Mouse (Mus musculus): ENCODE measurements around the gene Scfd1. TPM values are rescaled to one million over a fixed set of nuclear protein-coding genes. Genes with fewer than 3 reads are reported as not detected.

The Scfd1 gene
- 64.8 and 67.5 TPM in 2 replicates for polyA plus RNA-seq (2016; fragmentation: Nextera tagmentation; extraction: Ambion mirVana)

DNA sequence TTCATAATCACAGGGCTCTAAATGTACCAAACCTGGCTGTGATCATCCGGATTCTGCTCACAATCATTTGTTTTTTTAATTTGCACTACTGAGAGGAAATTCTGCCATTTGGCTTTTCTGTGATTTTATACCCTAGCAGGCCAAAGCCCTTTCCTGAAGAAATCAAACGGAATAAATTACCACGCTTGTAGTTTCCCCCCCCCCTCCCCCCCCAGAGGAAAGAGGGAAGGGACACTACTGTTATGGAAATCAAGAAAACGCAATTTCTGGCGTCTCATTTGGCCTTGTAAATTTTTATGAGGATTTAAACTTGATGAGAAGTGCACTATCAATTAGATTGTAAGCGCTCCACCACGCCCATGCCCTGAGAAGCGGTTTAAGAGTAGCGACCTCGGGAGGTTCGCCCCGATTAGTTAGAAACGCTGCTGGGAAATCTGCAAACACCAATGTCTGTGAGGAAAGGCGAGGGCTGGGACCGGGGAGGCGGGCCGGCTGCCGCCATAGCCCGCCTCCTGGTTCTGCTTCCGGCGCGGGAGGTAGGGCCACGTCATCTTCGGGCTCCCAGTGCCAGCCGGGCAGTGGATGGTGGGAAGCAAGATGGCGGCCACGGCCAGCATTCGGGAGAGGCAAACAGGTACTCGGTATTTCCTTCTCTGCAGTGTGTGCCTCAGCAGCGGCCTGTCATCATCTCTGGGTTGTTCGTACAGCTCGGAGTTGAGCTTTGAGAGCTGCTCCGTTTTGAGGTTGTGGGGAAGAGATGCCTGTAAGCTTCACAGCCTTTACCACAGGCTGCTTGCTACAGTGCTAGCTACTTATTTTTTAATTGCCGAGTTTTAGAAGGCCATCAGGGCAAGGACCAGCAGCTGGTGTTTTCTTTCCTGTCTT, at the start of gene Scfd1:
TSS of gene Scfd1 (plus strand) at position 508 of the 885 bp plus-strand sequence.
- peak; percentile 100 for ATAC-seq (ENCODE audit: insufficient number of reproducible peaks, low FRiP score)
- Histone ChIP-seq H3K4me3 (peak within 1 kb of the TSS; percentile 87), H3K36me3 (peaks cover 22% of the 10 kb centered on the region)

DNA sequence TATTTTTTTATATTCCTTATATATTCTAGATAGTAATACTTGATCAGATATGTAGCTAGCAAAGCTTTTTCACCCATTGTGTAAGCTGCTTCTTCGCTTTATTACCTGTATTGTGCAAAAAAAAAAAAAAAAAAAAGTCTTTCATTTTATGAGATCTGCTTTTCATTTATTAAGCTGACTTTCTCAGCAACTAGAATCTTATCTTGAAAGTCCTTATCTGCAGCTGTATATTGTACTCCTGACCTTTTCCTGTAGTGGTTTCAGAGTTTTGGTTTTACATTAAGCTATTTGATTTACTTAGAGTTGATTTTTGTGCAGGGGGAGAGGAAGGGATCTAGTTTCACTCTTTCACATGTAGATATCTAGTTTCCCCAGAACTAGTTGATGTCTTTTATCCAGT, 40.3 kb upstream of the Scfd1 start:
- no peaks in the 10 kb centered on the region for H3K9me3 ChIP-seq (replicated peaks)
- no peaks in the 10 kb centered on the region for H3K4me1 ChIP-seq (replicated peaks)
- no peak for ATAC-seq (ENCODE audit: insufficient number of reproducible peaks, low FRiP score)

More for the DNA sequence above, at the start of gene Scfd1:
- Histone ChIP-seq H3K27me3 (replicated peaks) (no peaks in the 10 kb centered on the region), H3K9ac (peak within 1 kb of the TSS; percentile 82), H3K4me1 (replicated peaks) (no peaks in the 10 kb centered on the region), H3K27ac (ENCODE audit: poor library complexity, severe bottlenecking) (peak within 1 kb of the TSS; percentile 85), H3K9me3 (replicated peaks) (no peaks in the 10 kb centered on the region), H3K4me2 (peak within 1 kb of the TSS; percentile 75)
- WGBS = 2% methylated on average over 34 of the region's 34 CpGs

GRCm38 (mm10) chr12:51346121-51346520, 31.2 kb upstream of the Scfd1 start:
- Histone ChIP-seq H3K4me2 (no peak overlapping the region), H3K36me3 (no peaks in the 10 kb centered on the region), H3K9me3 (replicated peaks) (no peaks in the 10 kb centered on the region), H3K4me3 (no peak overlapping the region), H3K9ac (no peak overlapping the region), H3K27me3 (replicated peaks) (no peaks in the 10 kb centered on the region), H3K4me1 (replicated peaks) (peaks cover 2% of the 10 kb centered on the region; the same call in 1 of the 2 replicates), H3K27ac (ENCODE audit: poor library complexity, severe bottlenecking) (no peak overlapping the region)
- WGBS = 62% methylated on average over 4 of the region's 4 CpGs
- ATAC-seq (ENCODE audit: insufficient number of reproducible peaks, low FRiP score) = no peak

More for the DNA sequence above, 40.3 kb upstream of the Scfd1 start:
- Histone ChIP-seq H3K27ac (ENCODE audit: poor library complexity, severe bottlenecking) (no peak overlapping the region), H3K4me3 (no peak overlapping the region), H3K4me2 (no peak overlapping the region), H3K27me3 (replicated peaks) (no peaks in the 10 kb centered on the region), H3K9ac (no peak overlapping the region), H3K36me3 (no peaks in the 10 kb centered on the region)
- WGBS = 83% methylated on average over 1 of the region's 1 CpGs

DNA sequence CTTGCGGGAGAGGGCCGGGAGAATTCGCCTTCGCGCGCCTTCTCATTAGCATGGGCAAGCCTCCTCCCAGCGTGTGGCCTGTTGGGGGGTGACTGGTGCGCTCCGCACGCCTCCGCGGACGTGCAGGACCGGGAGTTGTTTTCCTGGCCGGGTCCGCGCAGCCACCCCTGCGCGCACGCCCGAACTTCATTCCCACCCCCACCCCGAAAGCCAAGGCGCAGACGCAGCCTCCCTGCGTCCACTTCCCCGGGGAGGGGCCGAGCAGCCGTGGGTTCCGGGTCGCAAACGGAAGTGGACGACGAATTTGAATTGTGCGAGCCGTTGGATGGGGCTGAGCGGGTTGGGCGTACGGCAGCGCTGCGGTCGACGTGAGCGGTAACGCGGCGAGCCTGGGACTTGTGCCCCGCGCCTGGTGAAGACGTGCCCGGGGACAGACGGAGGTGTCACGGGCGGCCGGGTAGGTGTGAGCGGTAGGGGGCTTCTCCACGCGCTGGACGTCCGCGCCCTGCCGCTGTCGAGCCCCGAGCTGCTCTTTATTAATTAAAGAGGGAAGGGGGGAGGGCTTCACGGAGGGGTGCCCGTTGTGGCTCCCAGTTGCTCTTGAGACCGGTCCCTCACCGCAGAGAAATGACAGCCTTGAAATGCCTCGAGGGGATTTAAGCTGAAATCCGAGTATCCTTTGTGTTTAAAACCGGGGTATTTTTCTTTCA, 29.2 kb upstream of the Scfd1 start, which contains the start of gene G2e3:
TSS of gene G2e3 (plus strand) at position 74 of the 710 bp plus-strand sequence.
- H3K27ac ChIP-seq (ENCODE audit: poor library complexity, severe bottlenecking) = peak within 1 kb of the TSS; percentile 88
- ATAC-seq (ENCODE audit: insufficient number of reproducible peaks, low FRiP score) = peak; percentile 97
- no peaks in the 10 kb centered on the region for H3K9me3 ChIP-seq (replicated peaks)
- WGBS = under 1% methylated on average over 70 of the region's 70 CpGs
- no peaks in the 10 kb centered on the region for H3K27me3 ChIP-seq (replicated peaks)
- H3K36me3 ChIP-seq = peaks cover 14% of the 10 kb centered on the region
- peak within 1 kb of the TSS; percentile 69 for H3K4me2 ChIP-seq
- H3K4me1 ChIP-seq (replicated peaks) = peaks cover 2% of the 10 kb centered on the region; the same call in 1 of the 2 replicates
- peak within 1 kb of the TSS; percentile 82 for H3K9ac ChIP-seq
- H3K4me3 ChIP-seq = peak within 1 kb of the TSS; percentile 84

GRCm38 (mm10) chr12:51348698-51348998, 28.7 kb upstream of the Scfd1 start:
- Histone ChIP-seq H3K36me3 (peaks cover 18% of the 10 kb centered on the region), H3K4me2 (peak overlapping the region; percentile 69), H3K9me3 (replicated peaks) (no peaks in the 10 kb centered on the region), H3K27me3 (replicated peaks) (no peaks in the 10 kb centered on the region), H3K4me1 (replicated peaks) (peaks cover 2% of the 10 kb centered on the region; the same call in 1 of the 2 replicates), H3K4me3 (peak overlapping the region; percentile 84), H3K9ac (peak overlapping the region; percentile 82), H3K27ac (ENCODE audit: poor library complexity, severe bottlenecking) (peak overlapping the region; percentile 88)
- 1% methylated on average over 10 of the region's 10 CpGs for WGBS
- ATAC-seq (ENCODE audit: insufficient number of reproducible peaks, low FRiP score) = peak; percentile 33; the same call in 1 of the 2 replicates

- 57% methylated on average over 8 of the region's 8 CpGs for WGBS
Observed at GRCm38 (mm10) chr12:51355296-51355695, 22.0 kb upstream of the Scfd1 start.

DNA sequence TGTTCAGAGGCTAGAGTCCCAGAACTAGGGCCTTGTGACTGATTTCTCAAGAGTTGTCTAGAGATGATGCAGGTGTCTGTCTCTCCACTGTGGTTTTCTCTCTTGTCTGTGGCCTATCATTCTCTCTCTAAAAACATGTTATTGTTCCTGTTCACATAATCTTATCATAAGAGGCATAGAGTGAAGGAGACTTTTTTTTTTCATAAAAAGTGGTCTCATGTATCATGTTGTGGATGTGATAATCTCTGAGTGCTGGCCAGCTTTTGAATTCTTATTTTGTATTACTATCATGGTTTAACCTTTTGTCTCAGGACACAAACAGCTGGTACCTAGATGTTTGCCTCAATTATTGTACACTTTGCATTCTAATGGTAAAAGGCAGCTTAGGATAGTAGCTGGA, 16.0 kb upstream of the Scfd1 start:
- H3K27ac ChIP-seq (ENCODE audit: poor library complexity, severe bottlenecking) = no peak overlapping the region
- H3K27me3 ChIP-seq (replicated peaks) = no peaks in the 10 kb centered on the region
- H3K9ac ChIP-seq = no peak overlapping the region
- H3K9me3 ChIP-seq (replicated peaks) = no peaks in the 10 kb centered on the region
- peaks cover 60% of the 10 kb centered on the region for H3K36me3 ChIP-seq
- no peak for ATAC-seq (ENCODE audit: insufficient number of reproducible peaks, low FRiP score)
- no peak overlapping the region for H3K4me2 ChIP-seq
- H3K4me1 ChIP-seq (replicated peaks) = no peaks in the 10 kb centered on the region
- H3K4me3 ChIP-seq = no peak overlapping the region

More at GRCm38 (mm10) chr12:51355296-51355695, 22.0 kb upstream of the Scfd1 start:
- Histone ChIP-seq H3K27ac (ENCODE audit: poor library complexity, severe bottlenecking) (no peak overlapping the region), H3K36me3 (peaks cover 59% of the 10 kb centered on the region), H3K4me3 (no peak overlapping the region), H3K4me2 (no peak overlapping the region), H3K9ac (no peak overlapping the region), H3K27me3 (replicated peaks) (no peaks in the 10 kb centered on the region), H3K9me3 (replicated peaks) (no peaks in the 10 kb centered on the region), H3K4me1 (replicated peaks) (no peaks in the 10 kb centered on the region; the same call in 1 of the 2 replicates)
- ATAC-seq (ENCODE audit: insufficient number of reproducible peaks, low FRiP score) = no peak

GRCm38 (mm10) chr12:51362898-51363297, 14.4 kb upstream of the Scfd1 start:
- ATAC-seq (ENCODE audit: insufficient number of reproducible peaks, low FRiP score) = no peak
- Histone ChIP-seq H3K27me3 (replicated peaks) (no peaks in the 10 kb centered on the region), H3K36me3 (peaks cover 61% of the 10 kb centered on the region)

DNA sequence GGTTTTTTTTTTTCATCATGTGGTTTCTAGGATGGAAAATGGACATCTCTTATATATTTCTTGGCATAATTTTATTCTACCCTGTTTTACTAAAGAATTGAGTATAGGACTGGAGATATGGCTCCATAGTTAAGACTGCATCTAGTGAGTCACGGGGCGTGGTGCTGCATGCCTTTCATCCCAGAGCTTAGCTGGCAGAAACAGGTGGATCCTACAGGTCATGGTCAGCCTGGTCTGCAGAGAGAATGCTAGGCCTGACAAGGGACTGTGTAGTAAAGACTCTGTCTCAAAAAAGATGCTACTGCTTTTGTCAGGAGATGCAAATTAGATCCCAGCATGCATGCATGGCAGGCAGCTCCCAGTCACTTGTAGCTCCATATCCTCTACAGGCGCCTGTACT, 8.8 kb upstream of the Scfd1 start:
- H3K27me3 ChIP-seq (replicated peaks) = no peaks in the 10 kb centered on the region
- H3K9me3 ChIP-seq (replicated peaks) = no peaks in the 10 kb centered on the region
- H3K27ac ChIP-seq (ENCODE audit: poor library complexity, severe bottlenecking) = no peak overlapping the region
- no peak overlapping the region for H3K9ac ChIP-seq
- no peak for ATAC-seq (ENCODE audit: insufficient number of reproducible peaks, low FRiP score)
- H3K36me3 ChIP-seq = peaks cover 55% of the 10 kb centered on the region
- no peak overlapping the region for H3K4me3 ChIP-seq
- H3K4me1 ChIP-seq (replicated peaks) = no peaks in the 10 kb centered on the region
- WGBS = 95% methylated on average over 3 of the region's 3 CpGs
- H3K4me2 ChIP-seq = no peak overlapping the region

More at GRCm38 (mm10) chr12:51362898-51363297, 14.4 kb upstream of the Scfd1 start:
- WGBS = 100% methylated on average over 1 of the region's 1 CpGs
- H3K27ac ChIP-seq (ENCODE audit: poor library complexity, severe bottlenecking) = no peak overlapping the region
- no peak overlapping the region for H3K9ac ChIP-seq
- no peaks in the 10 kb centered on the region for H3K4me1 ChIP-seq (replicated peaks)
- H3K9me3 ChIP-seq (replicated peaks) = no peaks in the 10 kb centered on the region
- no peak overlapping the region for H3K4me2 ChIP-seq
- H3K4me3 ChIP-seq = no peak overlapping the region

- ATAC-seq (ENCODE audit: insufficient number of reproducible peaks, low FRiP score) = no peak
- H3K27me3 ChIP-seq (replicated peaks) = no peaks in the 10 kb centered on the region
- H3K27ac ChIP-seq (ENCODE audit: poor library complexity, severe bottlenecking) = peak overlapping the region; percentile 83; the same call in 1 of the 2 replicates
- peaks cover 19% of the 10 kb centered on the region for H3K36me3 ChIP-seq
- WGBS = 10% methylated on average over 6 of the region's 6 CpGs
- no peaks in the 10 kb centered on the region for H3K9me3 ChIP-seq (replicated peaks)
- peak overlapping the region; percentile 87 for H3K4me3 ChIP-seq
- H3K9ac ChIP-seq = peak overlapping the region; percentile 82
- peak overlapping the region; percentile 75 for H3K4me2 ChIP-seq
- no peaks in the 10 kb centered on the region for H3K4me1 ChIP-seq (replicated peaks)
Observed at GRCm38 (mm10) chr12:51377888-51378190, 529 bp downstream of the Scfd1 start.

GRCm38 (mm10) chr12:51399871-51400270, 22.6 kb downstream of the Scfd1 start:
- WGBS = 97% methylated on average over 6 of the region's 6 CpGs
- Histone ChIP-seq H3K27me3 (replicated peaks) (no peaks in the 10 kb centered on the region), H3K9ac (no peak overlapping the region), H3K4me2 (no peak overlapping the region), H3K36me3 (peaks cover 62% of the 10 kb centered on the region), H3K27ac (ENCODE audit: poor library complexity, severe bottlenecking) (no peak overlapping the region), H3K4me3 (no peak overlapping the region), H3K4me1 (replicated peaks) (no peaks in the 10 kb centered on the region), H3K9me3 (replicated peaks) (no peaks in the 10 kb centered on the region)
- no peak for ATAC-seq (ENCODE audit: insufficient number of reproducible peaks, low FRiP score)
